Mouse (Mus musculus) 416B (cell line): ENCODE measurements at regions not wholly inside any gene's neighbourhood (a gene's known extent, or its start where the extent isn't known, plus 50 kb on each side); places are given as distances from the start of the nearest gene placed in this dataset.

ENCODE experiments used
- DNase-seq: peaks from one replicate; pipeline ENCODE4 v3.0.0; 2011; ENCODE audit warnings: low read depth

DNA sequence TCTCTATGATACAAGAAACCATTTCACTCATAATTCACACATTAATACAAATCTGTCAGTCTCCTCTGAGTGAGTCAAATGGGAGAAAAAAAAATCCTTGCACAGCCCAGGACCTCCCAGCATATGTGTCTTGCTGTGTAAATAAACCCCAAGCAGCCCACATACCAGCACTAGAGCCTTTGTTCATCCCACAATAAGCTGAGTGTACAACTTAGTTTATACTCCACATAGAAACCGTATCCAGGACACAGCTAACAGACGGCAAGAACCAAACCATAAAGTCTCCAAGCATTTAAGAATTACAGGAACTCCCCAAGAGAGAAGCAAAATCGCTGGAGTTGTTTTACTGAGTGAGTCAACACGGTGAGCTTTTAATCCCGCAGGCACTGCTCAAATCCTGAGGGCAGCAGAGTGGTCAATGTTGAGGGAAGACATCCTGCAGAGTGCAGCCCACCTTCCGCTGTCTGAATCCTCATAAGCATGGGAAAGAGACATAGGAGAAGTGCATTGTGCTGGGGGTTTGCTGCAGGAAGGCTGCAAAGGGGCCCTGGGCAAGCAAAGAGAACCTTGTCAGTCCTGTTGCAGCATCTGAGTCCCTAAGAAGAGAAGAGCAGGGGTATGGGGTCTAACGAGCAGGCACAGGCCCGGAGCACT, 436.4 kb downstream of the Tns3 start:
- no peak for DNase-seq

DNA sequence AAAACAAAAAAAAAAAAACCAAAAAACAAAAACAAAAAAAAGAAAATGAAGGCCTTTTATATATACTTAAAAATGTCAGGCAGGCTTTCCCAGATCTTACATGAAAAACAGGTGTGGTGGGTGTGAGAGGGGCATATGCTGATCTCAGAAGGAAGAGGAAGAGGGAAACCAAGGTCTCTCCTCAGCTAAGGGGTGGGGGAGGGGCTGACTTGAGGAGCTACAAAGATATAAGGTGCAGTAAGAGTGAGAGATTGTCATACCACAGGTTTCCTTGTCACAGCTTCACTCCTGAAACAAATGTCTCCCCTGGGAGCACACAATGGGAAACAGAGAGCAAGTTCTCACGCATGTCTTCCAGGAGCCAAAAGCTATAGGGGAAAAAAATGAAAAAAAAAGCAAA, 440.0 kb downstream of the Tns3 start:
- no peak for DNase-seq

DNA sequence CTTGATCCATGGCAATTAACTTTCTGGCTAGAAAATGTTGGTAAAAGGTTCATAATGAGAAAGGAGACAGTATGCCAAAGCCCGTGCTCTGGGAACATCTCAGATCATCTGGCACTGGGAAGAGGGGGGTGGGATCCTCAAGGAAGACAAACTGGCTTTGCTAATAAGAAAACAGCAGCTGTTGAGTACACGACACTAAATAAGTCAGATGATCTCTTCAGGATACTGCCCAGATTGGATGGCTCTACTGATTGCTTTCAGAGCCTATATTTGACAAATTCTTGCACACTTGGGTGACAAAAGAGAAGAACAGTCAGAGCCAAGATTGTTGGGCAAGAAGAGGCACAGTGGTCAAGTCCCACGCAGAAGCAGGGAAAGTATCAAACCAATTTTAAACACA, 443.7 kb downstream of the Tns3 start:
- DNase-seq, result no peak

DNA sequence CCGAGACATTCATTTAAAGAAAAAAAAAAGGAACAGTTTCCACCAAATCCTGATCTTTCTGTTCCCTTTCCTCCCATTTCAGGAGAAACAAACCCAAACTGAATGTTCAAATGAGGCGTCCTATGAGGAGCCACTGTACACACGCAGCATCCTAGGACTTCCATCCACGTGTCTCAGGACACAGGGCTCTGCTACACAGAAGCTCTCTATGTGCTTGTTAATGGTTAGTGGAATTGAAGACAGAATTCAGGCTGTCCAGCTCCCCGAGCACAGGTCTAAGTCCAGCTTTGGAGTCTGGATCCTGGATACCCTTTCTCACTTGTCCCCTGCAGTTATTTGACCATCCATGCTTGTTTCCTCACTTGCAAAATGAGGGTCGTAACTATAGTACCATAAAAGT, 444.4 kb downstream of the Tns3 start:
- no peak for DNase-seq

DNA sequence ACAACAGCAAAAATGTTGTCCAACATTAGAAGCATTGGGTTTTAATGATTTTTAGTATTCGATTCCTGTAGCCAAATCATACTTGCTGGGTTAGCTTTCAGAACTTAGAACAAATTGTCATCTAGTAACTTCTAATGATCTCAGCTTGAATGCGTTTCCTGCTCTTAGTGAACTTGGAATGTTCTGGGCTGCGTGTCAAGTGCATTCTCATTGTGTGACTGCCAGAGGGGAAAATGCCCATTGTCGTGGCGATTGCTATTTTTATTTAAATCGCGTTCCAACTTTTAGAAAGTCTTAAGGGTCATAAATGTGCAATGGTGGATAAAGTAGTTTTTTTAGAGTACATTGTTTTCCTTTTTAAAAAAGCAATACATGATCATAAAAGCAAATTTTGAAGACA, 448.7 kb downstream of the Tns3 start:
- no peak for DNase-seq

DNA sequence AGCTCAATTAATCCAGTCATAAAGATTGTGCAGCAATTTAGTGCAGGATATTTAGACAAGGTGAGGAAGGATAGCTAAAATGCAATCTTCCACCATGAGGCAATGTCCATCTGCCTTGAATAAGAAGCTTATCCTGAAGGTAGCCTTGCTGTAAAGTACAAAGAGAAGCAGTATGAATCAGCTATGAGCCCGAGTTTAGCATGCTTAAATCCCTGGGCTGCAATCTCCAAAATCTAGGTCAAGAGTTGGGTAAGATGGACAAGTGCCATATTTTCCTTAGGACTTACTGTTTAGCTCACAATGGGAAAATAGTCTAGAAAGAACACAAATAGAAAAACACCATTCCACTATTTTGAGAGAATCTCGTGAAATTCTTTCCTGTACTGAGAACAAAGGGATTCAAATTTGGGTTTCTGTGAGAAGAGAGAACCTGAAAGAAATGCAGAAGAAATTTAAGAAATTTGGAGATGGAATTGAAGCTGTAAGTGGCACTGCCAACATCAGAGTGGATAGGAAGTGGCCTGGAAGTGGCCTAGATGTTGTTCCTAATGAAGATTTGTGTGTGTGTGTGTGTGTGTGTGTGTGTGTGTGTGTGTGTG, 449.9 kb downstream of the Tns3 start:
- DNase-seq, result no peak

DNA sequence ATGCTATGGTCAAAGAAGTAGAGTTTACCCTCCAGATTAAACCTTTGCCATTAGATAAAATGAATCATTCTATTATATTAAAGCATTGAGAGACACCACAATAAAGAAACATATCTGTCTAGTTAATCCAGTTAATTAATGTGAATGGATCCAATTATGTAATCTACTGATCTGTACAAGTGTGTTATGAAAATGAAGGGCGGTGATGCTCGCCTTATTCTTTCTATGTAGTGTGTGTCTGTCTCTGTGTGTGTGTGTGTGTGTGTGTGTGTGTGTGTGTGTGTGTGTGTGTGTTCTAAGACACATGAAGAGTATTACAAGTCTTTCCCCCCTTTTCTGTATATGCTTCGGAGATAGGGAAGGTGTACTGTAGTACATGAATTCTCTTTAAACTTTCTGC, 451.2 kb downstream of the Tns3 start:
- no peak for DNase-seq

DNA sequence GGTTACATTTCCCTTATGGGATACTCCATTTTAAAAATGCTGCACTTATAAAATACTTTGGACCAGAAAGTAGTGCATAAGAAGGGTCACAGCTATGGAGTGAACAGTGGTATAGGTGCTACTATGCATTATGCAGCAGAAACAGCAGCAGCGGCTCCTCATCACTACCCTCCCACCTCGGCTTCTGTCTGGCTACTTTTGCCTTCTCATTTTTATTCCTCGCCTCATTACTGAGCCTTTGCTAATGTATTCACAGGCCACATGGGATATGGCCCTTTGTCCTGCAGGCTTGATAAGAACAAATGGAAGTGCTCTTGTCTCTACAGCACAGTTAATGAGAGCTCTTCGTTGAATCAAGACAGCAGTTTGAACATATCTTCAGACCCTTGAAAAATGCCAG, 451.6 kb downstream of the Tns3 start:
- no peak for DNase-seq

DNA sequence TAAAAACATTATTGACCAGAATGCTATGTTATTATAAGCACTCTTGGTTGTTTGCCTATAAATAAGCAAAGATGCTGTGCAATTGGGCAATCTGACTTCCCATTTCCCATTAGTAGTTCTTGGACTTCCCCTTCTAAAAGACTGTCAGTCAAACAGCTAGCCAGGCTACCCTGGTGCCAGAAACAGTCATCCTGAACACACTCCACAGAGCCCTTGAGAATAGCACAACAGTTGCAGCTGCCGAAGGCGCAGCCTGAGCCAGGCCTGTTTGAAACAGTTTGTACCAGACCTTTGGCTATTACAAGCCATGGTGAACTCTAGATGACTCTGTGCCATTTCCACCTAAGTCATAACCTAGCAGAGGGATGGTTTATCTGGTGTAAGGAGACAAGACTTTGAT, 455.3 kb downstream of the Tns3 start:
- no peak for DNase-seq

DNA sequence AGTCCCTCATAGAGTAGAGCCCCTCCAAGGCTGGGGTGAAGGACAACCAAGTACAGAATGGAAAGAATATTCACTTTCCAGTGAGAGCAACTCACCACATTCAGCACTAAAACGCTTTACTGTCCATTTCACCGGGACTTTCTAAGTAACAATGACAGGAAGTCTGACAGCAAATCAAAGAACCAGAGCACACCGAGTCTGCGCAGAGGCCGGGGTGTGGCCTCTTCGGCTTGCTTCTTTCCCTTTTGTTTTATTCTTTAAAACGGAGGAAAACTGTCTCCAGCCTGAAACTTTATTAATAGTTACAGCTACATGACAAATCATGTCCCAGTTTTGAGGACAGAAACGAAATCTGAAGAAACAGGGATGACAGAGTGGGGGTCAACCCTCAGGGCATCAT, 465.0 kb downstream of the Tns3 start:
- DNase-seq, result no peak
